Mouse (Mus musculus) liver, adult (tissue): ENCODE data around the gene Polr2j.

Experiments
- GATA4 ChIP-seq: IDR thresholded peaks from 2 replicates; pipeline ENCODE4 v1.6.1; 2014; ENCODE audit warnings: mild to moderate bottlenecking, low read length; ENCODE audit not compliant: insufficient replicate concordance

Gene Polr2j

DNA sequence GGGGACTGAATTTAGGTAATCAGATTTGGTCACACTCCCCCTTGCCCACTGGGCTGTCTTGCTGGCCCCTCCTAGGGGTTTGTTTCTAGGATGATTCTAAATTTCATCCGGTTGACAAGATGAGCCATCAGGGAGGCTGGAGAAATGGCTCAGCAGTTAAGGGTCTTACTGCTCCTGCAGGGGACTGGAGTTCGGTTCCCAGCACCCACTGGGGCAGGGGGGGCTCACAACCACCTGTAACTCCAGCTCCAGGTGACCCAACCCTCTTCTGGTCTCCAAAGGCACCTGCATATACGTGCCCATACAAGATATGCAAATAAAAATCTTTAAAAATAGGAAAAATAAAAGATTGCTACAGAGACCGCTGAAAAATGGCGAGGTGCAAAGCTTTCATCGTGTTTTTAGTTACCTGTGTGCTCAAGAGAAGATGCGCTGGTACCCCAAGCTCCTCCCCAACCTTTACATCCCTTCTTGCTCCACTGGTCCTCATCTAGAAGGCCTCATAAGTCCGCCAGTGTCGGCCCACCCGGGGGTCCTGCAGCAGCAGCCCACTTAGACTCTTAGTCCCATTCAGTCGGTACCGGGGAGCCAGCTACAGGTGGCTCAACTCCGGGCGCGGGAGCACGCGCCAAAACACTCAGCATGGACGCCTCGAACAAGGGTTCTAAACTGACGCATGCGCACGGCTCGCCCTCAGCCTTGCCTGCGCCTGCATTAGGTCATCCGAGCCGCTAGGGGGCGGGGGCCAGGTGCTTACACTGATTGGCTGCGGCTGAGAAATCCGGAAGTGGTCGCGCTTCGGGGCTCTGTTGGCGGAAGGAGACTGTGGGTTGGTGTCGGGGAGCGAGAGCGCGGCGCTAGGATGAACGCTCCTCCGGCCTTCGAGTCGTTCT, at the start of gene Polr2j:
Polr2j (plus strand) TSS at position 741 of the 893 bp plus-strand sequence.
- peak; percentile 73; the same call in 1 of the 2 replicates for TF ChIP-seq GATA4

GRCm38 (mm10) chr5:136069411-136069810, 47.0 kb upstream of the Polr2j start:
- TF ChIP-seq GATA4 = no peak

DNA sequence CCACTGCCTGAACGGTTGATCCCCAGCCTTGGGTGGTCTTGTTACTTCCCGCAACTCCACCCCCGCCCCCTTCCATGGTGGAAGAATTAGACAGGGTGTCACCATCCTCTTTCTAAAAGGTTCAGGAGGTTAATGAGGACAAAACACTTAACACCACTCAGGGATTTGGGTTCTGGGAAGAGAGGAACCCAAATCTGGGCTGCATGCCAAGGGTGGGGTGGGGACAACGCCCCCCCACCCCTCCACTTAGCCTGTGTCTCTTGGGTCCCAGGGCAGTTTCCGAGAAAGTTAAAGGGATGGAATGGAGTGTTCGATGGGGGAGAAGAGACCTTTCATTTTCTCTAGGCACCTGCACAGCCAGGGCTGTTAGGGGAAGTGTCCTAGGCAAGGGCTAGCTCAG, 43.4 kb upstream of the Polr2j start:
- no peak for TF ChIP-seq GATA4

DNA sequence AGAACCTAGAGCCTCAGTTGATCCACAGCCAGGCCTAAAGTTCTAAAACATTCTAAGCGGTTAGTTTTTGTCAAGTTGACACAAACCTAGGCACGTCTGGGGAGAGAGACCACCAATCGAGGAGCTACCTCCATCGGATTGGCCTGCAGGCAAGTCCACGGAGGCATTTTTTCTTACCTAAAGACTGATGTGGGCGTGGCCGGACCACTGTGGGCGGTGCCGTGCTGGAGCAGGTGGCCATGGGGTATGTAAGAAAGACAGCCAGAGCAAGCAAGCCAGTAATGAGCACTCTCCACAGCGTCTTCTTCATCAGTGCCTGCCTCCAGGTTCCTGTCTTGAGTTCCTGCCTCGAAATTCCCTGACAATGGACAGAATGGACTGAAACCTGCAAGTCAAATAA, 42.9 kb upstream of the Polr2j start:
- no peak for TF ChIP-seq GATA4

DNA sequence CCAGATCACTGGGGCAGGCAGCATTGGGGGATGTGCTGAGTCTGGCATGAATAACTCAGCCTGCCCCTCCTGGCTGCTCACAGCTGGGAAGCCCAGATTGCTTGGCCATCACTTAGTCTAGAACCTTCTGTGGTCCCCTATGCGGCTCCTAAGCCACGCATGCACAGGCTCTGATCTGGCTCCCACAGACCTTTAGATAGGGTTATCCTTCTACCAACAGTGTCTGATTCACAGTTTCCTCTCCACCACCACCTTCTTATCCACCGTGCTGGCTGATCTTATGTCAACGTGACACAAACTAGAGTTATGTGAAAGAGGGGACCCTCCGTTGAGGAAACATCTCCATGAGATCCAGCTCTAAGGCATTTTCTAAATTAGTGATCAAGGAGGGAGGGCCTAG, 41.4 kb upstream of the Polr2j start:
- no peak for TF ChIP-seq GATA4

DNA sequence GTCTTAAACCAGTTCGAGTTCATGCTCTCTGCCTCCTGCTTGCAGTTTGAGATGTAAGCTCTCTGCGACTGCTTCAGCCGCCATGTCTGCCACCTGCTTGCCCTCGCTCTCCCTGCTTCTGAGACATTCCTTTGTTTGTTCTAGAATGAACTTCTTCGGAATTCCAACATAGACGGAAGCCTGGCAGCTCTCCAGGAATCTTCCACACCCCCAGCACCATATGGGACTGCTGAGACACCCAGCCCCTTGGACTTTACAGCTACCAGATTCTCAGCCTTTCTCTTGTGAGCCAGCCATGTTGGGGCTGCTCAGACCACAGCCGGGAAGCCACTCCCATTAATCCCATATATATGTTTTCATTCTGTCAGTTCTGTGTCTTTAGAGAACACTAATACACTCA, 40.1 kb upstream of the Polr2j start:
- TF ChIP-seq GATA4 = no peak

GRCm38 (mm10) chr5:136077001-136077550, 39.4 kb upstream of the Polr2j start:
- TF ChIP-seq GATA4 = no peak

DNA sequence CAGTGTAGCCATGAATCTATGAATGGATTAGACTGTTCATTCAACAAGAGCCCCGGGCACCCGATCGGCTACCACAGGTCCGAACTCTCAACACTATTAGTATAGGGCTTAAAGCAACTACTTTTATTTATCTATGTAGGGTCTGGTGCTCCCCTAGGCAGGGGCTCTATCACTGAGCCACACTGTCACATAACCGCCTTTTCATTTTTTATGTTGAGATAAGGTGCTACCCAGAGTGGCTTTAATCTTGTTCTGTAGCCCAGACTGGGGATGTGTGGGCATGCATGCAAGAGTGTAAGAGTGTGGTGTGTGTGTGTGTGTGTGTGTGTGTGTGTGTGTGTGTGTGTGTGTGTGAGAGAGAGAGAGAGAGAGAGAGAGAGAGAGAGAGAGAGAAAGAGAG, 38.3 kb upstream of the Polr2j start:
- no peak for TF ChIP-seq GATA4

GRCm38 (mm10) chr5:136082345-136082744, 34.1 kb upstream of the Polr2j start:
- no peak for TF ChIP-seq GATA4

DNA sequence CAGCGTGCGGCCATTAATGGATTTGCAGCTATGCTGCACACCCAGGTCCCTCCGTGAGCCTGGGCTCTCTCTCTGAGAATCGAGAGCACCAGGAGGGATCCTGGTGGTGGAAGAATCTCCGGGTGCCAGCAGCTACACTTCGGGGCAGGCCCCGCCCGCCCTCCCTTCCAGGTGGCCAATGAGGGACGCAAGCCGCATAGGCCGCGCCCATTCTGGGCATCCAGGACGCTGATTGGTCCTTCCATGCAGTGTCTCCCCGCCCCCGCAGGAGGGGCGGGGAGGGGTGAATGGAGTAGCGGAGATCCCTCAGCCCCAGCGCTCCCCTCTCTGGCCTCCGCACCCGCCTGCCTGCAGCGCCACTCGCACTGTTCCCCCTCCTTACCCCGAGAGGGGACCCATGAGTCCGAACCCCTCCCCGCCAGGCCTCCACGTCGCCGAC, 32.7 kb upstream of the Polr2j start, which contains the start of gene Rasa4:
Rasa4 (plus strand) TSS at position 248 of the 439 bp plus-strand sequence.
- no peak for TF ChIP-seq GATA4

DNA sequence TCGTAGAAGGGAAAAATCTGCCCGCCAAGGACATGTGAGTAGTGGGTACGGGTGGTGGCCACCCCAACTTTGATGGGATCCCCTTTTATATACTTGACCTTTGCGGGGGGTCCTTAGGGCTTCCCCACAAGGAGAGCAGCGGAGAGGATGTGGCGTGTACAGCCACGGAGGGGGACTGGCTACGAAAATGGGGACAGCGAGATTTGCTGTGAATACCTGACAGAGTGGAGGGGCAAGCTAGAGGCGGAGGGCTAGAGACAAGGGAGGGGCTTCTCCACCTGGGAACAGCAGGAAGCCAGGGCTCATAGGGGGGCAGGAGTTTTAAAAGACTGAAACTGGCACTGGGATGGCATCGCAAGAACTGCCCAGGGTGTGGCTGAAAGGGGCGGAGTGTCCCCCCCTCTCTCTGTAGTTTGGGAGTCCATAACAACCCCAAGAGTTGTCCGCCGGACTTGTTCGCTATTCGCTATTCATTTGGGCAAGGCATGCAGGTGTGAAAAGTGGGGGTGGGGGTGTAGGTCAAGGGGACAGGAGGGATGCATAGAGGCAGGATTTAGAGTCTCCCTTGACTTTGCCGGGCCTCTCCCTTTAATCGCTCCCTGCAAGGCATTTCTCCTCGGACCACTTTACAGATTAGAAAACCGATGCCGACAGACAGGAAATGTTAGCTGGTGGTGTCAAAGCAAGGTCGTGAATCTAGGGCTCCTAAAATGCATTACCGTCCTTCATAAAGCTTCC, 32.1 kb upstream of the Polr2j start:
- no peak for TF ChIP-seq GATA4

DNA sequence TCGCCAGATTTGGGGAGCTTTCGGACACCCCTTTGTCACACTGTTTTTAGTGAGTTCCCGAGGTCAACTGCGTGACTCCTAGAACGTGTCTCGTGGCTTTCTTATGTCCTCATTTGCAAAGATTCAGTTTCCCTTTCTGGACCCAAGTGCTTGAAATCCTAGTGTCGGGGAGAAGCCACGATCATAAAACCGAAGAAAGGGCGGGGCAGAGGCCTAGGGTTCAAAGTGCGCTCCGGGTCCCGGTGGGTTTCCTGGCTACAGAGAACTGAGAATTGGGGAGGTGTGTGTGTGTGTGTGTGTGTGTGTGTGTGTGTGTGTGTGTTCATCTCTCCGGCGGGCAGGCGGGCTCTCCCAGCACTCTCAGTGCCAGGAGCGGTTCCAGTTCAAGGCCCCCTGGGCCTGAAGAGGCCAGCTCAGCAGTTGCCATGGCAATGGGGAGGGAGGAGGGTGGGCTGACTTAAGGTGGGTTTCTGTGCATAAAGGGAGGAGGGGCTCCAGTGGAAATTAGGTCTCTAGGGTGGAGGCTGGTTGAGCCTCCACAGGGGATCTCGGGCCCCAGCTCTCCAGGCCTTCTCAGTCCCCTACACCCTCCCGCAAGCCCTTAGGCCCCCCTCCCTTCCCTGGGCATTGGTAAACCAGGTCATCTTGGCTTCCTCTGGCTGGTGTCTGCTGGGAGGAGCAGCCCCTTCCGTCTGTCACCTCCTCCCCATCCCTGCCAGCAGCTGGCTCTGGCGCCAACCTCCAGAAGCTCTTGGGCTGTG, 31.4 kb upstream of the Polr2j start:
- TF ChIP-seq GATA4 = no peak

DNA sequence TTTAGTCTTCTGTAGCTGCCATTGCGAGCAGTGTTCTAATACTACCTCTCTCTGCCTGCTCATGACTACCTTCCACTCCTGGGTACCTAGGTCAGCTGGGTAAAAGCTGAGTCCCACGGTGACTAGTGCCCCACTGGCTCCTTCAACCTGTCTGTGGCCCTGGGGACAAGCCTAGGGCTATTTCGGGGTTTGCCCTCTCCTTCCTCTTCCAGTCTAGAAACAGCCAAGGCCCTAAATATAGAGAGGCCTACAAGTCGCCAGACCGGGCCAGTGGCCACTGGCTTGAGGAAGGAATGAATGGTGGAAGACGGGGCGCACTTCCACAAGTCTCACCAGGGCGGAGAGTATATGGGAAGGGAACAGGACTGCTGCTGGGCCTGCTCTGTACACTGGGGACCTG, 30.1 kb upstream of the Polr2j start:
- no peak for TF ChIP-seq GATA4

- TF ChIP-seq GATA4 = no peak
These were observed 27.4 kb upstream of the Polr2j start for GRCm38 (mm10) chr5:136088821-136089575.
